Mouse (Mus musculus): Measurements from ENCODE around the gene Rfxap. TPM values are rescaled to one million over a fixed set of nuclear protein-coding genes. Genes with fewer than 3 reads are reported as not detected.
"Not testable (repeated sequence)": the region's sequence is repeated elsewhere in the genome, so short reads cannot be mapped to it uniquely, and the experiment has no call there.

Rfxap gene
- polyA plus RNA-seq, 1 experiment from 2014 or later = 24.4 TPM

DNA sequence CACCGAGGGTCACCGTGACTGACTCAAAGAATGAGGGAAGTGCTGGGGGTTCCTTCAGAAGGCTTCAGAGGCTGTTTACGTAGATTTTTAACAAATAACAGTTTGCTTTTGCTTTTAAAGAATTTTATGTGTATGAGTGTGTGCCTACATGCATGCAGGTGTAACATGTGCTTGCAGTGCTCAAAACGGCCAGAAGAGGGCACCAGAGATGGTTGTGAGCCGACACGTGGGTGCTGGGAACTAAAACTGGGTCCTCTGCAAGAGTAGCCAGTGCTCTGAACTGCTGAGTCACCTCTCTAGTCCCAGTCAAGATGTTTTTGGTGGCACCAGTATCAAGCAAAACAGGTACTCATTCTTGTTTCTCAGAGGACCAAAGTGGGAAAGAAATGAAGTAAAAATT, 34.0 kb downstream of the Rfxap start:
- H3K27me3 ChIP-seq (replicated peaks; ENCODE audit: control insufficient read depth, insufficient read depth, low read length) = no peaks in the 10 kb centered on the region
- H3K27ac ChIP-seq (ENCODE audit: low read length) = no peak overlapping the region
- H3K9me3 ChIP-seq (ENCODE audit: control insufficient read depth, low read length) = no peaks in the 10 kb centered on the region
- H3K4me1 ChIP-seq (ENCODE audit: control insufficient read depth, insufficient read depth, low read length) = peaks cover 4% of the 10 kb centered on the region; the same call in 1 of the 2 replicates
- H3K4me2 ChIP-seq (ENCODE audit: low read depth, low read length) = no peak overlapping the region
- H3K36me3 ChIP-seq (ENCODE audit: control insufficient read depth, insufficient read depth, low read length) = no peaks in the 10 kb centered on the region
- H3K9ac ChIP-seq (ENCODE audit: low read depth, low read length) = no peak overlapping the region
- 85% methylated on average over 6 of the region's 6 CpGs for WGBS
- no peak for ATAC-seq
- no peak overlapping the region for H3K4me3 ChIP-seq (ENCODE audit: low read length)

DNA sequence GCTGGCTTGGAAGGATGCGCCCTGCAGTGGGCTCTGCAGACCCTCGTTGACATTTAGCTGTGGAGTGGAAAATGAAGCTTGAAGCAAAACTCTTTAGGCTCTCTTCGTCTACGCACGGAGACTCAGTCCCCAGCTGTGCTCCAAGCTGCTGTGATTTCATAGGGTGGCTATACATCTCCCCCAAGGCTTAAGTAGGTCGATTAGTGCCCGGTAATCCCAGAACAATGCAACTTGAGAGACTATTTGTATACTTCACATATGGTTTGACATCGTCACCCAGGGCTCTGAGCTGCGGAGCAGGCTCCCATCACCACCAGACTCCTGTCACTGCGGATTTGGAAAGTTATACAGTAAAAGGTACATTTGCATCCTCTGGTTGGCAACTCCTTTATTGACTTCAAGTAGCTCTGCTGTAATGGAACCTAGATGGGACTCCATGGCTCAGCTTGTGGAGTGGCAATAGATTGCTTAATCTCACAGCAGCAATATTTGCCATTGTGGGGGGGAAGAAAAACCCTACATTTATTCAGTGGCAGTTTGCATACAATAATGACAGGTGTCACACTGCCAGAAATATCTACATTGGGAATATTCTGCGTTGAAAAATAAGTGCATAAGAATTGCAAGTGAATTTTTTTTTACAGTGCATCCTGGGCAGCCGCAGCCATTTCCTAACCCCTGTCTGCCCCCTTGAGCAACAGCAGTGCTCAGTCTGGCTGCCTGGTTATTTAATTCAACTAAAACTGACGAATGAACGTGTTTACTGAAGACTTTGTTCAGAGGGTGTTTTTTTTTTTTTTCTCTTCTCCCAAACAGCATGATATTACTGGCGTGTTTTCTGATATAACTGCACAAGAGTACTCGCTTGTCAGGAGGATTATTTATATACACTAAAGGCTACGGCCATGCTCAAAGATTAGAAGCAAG, 38.0 kb downstream of the Rfxap start:
- no peaks in the 10 kb centered on the region for H3K27me3 ChIP-seq (replicated peaks; ENCODE audit: control insufficient read depth, insufficient read depth, low read length)
- no peaks in the 10 kb centered on the region for H3K36me3 ChIP-seq (ENCODE audit: control insufficient read depth, insufficient read depth, low read length)
- H3K9me3 ChIP-seq (ENCODE audit: control insufficient read depth, low read length) = no peaks in the 10 kb centered on the region
- H3K4me1 ChIP-seq (ENCODE audit: control insufficient read depth, insufficient read depth, low read length) = no peaks in the 10 kb centered on the region
- no peak for ATAC-seq
- no peak overlapping the region for H3K9ac ChIP-seq (ENCODE audit: low read depth, low read length)
- H3K4me3 ChIP-seq (ENCODE audit: low read length) = no peak overlapping the region
- no peak overlapping the region for H3K4me2 ChIP-seq (ENCODE audit: low read depth, low read length)
- WGBS = 63% methylated on average over 17 of the region's 17 CpGs
- H3K27ac ChIP-seq (ENCODE audit: low read length) = no peak overlapping the region

DNA sequence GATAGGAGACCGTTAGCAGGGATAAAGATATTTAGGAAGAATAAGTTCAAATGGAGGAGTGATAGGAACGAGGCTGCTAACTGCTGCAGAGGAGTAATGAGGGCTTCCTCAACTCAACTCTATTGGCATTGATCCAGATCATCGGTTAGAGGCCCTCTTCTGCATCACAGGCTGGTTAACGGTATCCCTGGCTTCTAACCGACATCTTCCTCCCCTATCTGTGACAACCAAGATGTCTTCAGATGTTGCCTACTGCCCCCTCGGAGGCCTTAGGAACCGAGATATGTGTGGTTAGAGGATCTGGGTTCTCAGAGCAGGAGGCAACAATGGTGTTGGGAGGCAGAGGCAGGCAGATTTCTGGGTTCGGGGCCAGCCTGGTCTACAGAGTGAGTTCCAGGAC, 39.0 kb downstream of the Rfxap start:
- Histone ChIP-seq H3K4me3 (ENCODE audit: low read length) (no peak overlapping the region), H3K27ac (ENCODE audit: low read length) (no peak overlapping the region), H3K9ac (ENCODE audit: low read depth, low read length) (no peak overlapping the region), H3K9me3 (ENCODE audit: control insufficient read depth, low read length) (no peaks in the 10 kb centered on the region), H3K4me1 (ENCODE audit: control insufficient read depth, insufficient read depth, low read length) (peaks cover 5% of the 10 kb centered on the region; the same call in 1 of the 2 replicates), H3K36me3 (ENCODE audit: control insufficient read depth, insufficient read depth, low read length) (no peaks in the 10 kb centered on the region), H3K4me2 (ENCODE audit: low read depth, low read length) (no peak overlapping the region), H3K27me3 (replicated peaks; ENCODE audit: control insufficient read depth, insufficient read depth, low read length) (no peaks in the 10 kb centered on the region)
- 80% methylated on average over 8 of the region's 8 CpGs for WGBS
- ATAC-seq = no peak

DNA sequence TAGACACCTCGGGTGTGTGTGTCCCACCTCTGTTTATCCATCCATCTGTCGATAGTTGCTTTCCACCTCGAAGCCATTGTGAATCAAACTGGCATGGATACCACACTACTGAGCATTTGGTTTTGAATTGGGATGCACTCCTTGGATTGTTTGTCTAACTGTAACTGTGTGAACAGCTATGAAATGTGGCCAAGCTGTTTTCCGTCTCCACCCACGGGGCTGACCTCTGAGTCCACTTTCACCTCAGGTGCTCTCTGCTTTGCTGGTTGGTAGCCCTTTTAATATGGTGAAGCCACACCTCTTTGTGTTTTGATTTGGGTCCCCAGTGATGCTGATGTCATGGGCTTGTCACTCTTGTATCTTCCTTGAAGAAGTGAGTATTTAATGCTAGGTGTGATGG, 40.8 kb downstream of the Rfxap start:
- H3K4me2 ChIP-seq (ENCODE audit: low read depth, low read length) = no peak overlapping the region
- no peaks in the 10 kb centered on the region for H3K27me3 ChIP-seq (replicated peaks; ENCODE audit: control insufficient read depth, insufficient read depth, low read length)
- no peak overlapping the region for H3K9ac ChIP-seq (ENCODE audit: low read depth, low read length)
- H3K9me3 ChIP-seq (ENCODE audit: control insufficient read depth, low read length) = no peaks in the 10 kb centered on the region
- peaks cover 5% of the 10 kb centered on the region; the same call in 1 of the 2 replicates for H3K4me1 ChIP-seq (ENCODE audit: control insufficient read depth, insufficient read depth, low read length)
- no peak overlapping the region for H3K4me3 ChIP-seq (ENCODE audit: low read length)
- no peak for ATAC-seq
- no peaks in the 10 kb centered on the region for H3K36me3 ChIP-seq (ENCODE audit: control insufficient read depth, insufficient read depth, low read length)
- 69% methylated on average over 5 of the region's 5 CpGs for WGBS
- H3K27ac ChIP-seq (ENCODE audit: low read length) = peak overlapping the region; percentile 23; the same call in 1 of the 2 replicates

DNA sequence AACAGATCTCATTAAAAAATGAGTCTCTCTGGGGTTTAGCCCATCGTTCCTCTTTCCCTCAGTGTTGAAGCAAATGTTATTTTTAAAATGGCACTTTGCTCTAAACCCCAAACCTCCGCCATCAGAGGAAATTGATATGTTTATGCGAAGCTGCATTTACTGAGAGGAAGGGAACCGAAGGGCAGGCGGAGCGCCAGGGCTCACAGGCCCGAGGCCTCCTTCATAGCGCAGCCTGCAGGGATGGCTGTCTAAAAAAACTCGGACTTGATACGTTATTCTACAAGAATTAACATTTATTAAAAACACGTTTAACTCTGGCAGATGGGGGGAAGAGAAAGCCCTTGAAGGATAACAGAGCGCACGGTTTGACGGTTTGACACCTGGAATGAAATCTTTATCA, 41.6 kb downstream of the Rfxap start:
- no peak overlapping the region for H3K9ac ChIP-seq (ENCODE audit: low read depth, low read length)
- H3K4me1 ChIP-seq (ENCODE audit: control insufficient read depth, insufficient read depth, low read length) = peaks cover 6% of the 10 kb centered on the region
- WGBS = 45% methylated on average over 14 of the region's 14 CpGs
- H3K9me3 ChIP-seq (ENCODE audit: control insufficient read depth, low read length) = no peaks in the 10 kb centered on the region
- H3K27me3 ChIP-seq (replicated peaks; ENCODE audit: control insufficient read depth, insufficient read depth, low read length) = no peaks in the 10 kb centered on the region
- no peak overlapping the region for H3K4me2 ChIP-seq (ENCODE audit: low read depth, low read length)
- H3K36me3 ChIP-seq (ENCODE audit: control insufficient read depth, insufficient read depth, low read length) = no peaks in the 10 kb centered on the region
- peak; percentile 64 for ATAC-seq
- 0 out of 2 replicates have a peak overlapping the region, but pooled peaks have one; percentile 3 for H3K27ac ChIP-seq (ENCODE audit: low read length)
- no peak overlapping the region for H3K4me3 ChIP-seq (ENCODE audit: low read length)

DNA sequence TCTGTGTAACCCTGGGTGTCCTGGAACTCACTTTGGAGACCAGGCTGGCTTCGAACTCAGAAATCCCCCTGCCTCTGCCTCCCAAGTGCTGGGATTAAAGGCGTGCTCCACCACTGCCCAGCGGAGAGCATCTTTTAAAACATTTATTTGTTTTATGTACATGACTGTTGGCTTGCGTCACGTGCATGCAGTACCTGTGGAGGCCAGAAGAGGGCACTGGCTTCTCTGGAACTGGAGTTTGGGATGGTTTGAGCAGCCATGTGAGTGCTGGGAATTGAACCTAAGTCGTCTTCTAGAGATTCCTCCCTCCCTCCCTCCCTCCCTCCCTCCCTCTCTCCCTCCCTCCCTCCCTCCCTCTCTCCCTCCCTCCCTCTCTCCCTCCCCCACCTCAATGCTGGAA, 42.1 kb downstream of the Rfxap start:
- WGBS = 89% methylated on average over 6 of the region's 6 CpGs
- H3K36me3 ChIP-seq (ENCODE audit: control insufficient read depth, insufficient read depth, low read length); H3K4me2 ChIP-seq (ENCODE audit: low read depth, low read length); H3K9ac ChIP-seq (ENCODE audit: low read depth, low read length); ATAC-seq; H3K4me3 ChIP-seq (ENCODE audit: low read length); H3K9me3 ChIP-seq (ENCODE audit: control insufficient read depth, low read length); H3K27me3 ChIP-seq (replicated peaks; ENCODE audit: control insufficient read depth, insufficient read depth, low read length); H3K27ac ChIP-seq (ENCODE audit: low read length): not testable (repeated sequence)
- H3K4me1 ChIP-seq (ENCODE audit: control insufficient read depth, insufficient read depth, low read length) = peaks cover 10% of the 10 kb centered on the region

DNA sequence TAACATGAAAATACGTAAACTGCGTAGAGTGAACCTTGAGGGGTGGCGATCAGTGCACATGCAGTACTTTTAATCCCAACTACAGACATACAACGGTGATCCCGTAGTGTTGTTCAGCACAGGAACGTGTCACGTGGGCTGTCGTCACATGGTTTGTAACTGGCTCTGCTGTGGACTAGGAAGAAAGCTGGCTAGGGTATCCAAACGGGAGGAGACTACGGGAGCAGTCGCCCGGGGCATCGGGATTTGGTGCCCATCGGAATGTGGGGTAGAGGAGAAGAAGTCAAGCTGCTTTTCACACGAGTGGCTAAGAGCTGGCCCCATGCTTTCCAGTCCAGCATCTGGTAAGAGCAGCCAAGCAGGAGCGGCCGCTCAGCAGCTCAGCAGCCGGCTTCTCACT, 43.2 kb downstream of the Rfxap start:
- H3K4me1 ChIP-seq (ENCODE audit: control insufficient read depth, insufficient read depth, low read length) = peaks cover 10% of the 10 kb centered on the region
- no peaks in the 10 kb centered on the region for H3K9me3 ChIP-seq (ENCODE audit: control insufficient read depth, low read length)
- H3K27ac ChIP-seq (ENCODE audit: low read length) = no peak overlapping the region
- peak overlapping the region; percentile 9; the same call in 1 of the 2 replicates for H3K4me3 ChIP-seq (ENCODE audit: low read length)
- peak overlapping the region; percentile 10; the same call in 1 of the 2 replicates for H3K4me2 ChIP-seq (ENCODE audit: low read depth, low read length)
- H3K36me3 ChIP-seq (ENCODE audit: control insufficient read depth, insufficient read depth, low read length) = no peaks in the 10 kb centered on the region
- H3K27me3 ChIP-seq (replicated peaks; ENCODE audit: control insufficient read depth, insufficient read depth, low read length) = no peaks in the 10 kb centered on the region
- peak overlapping the region; percentile 31; the same call in 1 of the 2 replicates for H3K9ac ChIP-seq (ENCODE audit: low read depth, low read length)
- whole genome bisulfite sequencing = 66% methylated on average over 18 of the region's 18 CpGs
- ATAC-seq = no peak

DNA sequence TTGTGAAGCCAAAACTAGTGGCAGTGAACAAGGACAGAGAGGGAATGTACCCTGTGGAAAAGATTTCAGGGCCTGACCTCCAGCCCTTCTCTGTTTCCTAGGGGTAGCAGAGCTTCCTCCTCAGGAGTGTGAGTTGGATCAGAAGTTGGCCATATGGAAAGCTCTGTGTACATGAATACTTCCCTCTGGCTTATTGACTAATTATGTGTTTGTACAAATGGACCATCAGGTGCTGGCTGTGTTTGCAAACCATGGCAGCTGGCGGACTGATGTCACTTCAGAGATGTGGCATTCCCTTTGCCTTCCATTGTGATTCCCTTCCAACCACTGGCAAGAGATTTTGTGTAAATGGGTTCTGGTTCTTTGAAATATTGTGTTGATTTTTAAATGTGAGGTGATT, 46.3 kb downstream of the Rfxap start:
- H3K4me3 ChIP-seq (ENCODE audit: low read length) = no peak overlapping the region
- H3K4me1 ChIP-seq (ENCODE audit: control insufficient read depth, insufficient read depth, low read length) = peaks cover 12% of the 10 kb centered on the region
- no peak for ATAC-seq
- no peaks in the 10 kb centered on the region for H3K36me3 ChIP-seq (ENCODE audit: control insufficient read depth, insufficient read depth, low read length)
- no peaks in the 10 kb centered on the region for H3K9me3 ChIP-seq (ENCODE audit: control insufficient read depth, low read length)
- no peak overlapping the region for H3K27ac ChIP-seq (ENCODE audit: low read length)
- H3K4me2 ChIP-seq (ENCODE audit: low read depth, low read length) = no peak overlapping the region
- WGBS = 75% methylated on average over 1 of the region's 1 CpGs
- H3K9ac ChIP-seq (ENCODE audit: low read depth, low read length) = no peak overlapping the region
- no peaks in the 10 kb centered on the region for H3K27me3 ChIP-seq (replicated peaks; ENCODE audit: control insufficient read depth, insufficient read depth, low read length)

DNA sequence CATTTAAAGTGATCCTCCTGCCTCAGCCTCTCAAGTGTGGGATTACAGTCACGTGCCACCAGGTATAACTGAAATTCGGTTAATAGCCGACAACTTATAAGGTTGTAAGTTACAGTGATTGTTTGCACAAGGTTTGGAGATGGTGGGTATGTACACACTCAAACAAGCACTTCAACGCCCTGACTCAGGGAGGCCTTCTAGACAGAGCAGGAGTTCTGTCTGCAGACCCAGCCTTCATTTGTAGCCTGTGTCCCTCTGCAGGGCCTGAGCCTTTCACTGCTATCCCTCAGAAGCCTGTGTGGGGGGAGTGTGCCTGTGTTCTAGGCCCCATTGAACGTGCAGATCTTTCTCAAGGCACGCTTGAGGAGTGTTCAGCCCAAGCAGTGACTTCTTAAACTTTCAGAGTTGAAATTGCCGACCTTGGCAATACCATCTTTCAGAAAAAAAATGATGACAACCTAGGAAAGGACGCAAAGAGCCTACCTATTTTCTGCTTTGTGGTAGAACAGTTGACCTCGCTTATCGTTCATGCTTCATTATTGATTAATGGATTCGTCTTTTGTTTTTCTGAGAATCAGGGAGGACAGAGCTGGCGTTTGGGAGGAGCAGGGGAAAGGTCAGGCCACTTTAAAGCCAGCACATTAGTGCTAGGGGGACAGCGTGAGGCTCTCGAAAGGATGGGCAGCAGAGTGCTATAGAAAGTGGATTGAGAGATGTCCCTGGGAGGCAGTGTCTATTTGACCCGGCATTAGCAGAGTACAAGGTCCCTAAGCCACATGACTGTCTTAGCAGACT, 47.1 kb downstream of the Rfxap start:
- H3K27me3 ChIP-seq (replicated peaks; ENCODE audit: control insufficient read depth, insufficient read depth, low read length) = no peaks in the 10 kb centered on the region
- no peak overlapping the region for H3K9ac ChIP-seq (ENCODE audit: low read depth, low read length)
- peaks cover 15% of the 10 kb centered on the region for H3K4me1 ChIP-seq (ENCODE audit: control insufficient read depth, insufficient read depth, low read length)
- ATAC-seq = no peak
- no peaks in the 10 kb centered on the region for H3K36me3 ChIP-seq (ENCODE audit: control insufficient read depth, insufficient read depth, low read length)
- no peak overlapping the region for H3K4me2 ChIP-seq (ENCODE audit: low read depth, low read length)
- WGBS = 54% methylated on average over 15 of the region's 15 CpGs
- no peak overlapping the region for H3K27ac ChIP-seq (ENCODE audit: low read length)
- H3K9me3 ChIP-seq (ENCODE audit: control insufficient read depth, low read length) = no peaks in the 10 kb centered on the region
- no peak overlapping the region for H3K4me3 ChIP-seq (ENCODE audit: low read length)
